Mouse (Mus musculus) forebrain, postnatal 0 days (tissue): ENCODE data around the gene Pnp. TPM values are rescaled to one million over a fixed set of nuclear protein-coding genes. Genes with fewer than 3 reads are reported as not detected.

ENCODE experiments used
- ATAC-seq: fragments of 200-750 bp; cut with Nextera tagmentation; 2 replicates; pipeline ENCODE4 v1.8.0; 2017; ENCODE audit warnings: mild to moderate bottlenecking, moderate library complexity
- DNase-seq: peaks from one replicate; pipeline ENCODE4 v3.0.0-alpha.2; 2015
- H3K27ac ChIP-seq: fragments of 300-500 bp; sonication (generic); 2 replicates; pipeline ENCODE4 v1.5.1; 2014; ENCODE audit warnings: low read depth, mild to moderate bottlenecking, antibody characterized with exemption, low read length, moderate library complexity, mixed read lengths
- H3K27me3 ChIP-seq: fragments of 300-500 bp; sonication (generic); 2 replicates; pipeline ENCODE4 v1.6.1; 2014; ENCODE audit warnings: mild to moderate bottlenecking, low read length, mixed read lengths; ENCODE audit not compliant: insufficient read depth
- H3K36me3 ChIP-seq: fragments of 300-500 bp; sonication (generic); 2 replicates; pipeline ENCODE4 v1.6.1; 2014; ENCODE audit warnings: mild to moderate bottlenecking, moderate library complexity; ENCODE audit not compliant: insufficient read depth
- H3K4me1 ChIP-seq: fragments of 300-500 bp; sonication (generic); 2 replicates; pipeline ENCODE4 v1.6.1; 2014; ENCODE audit warnings: antibody characterized with exemption; ENCODE audit not compliant: insufficient read depth
- H3K4me2 ChIP-seq: fragments of 300-500 bp; sonication (generic); 2 replicates; pipeline ENCODE4 v1.6.1; 2014; ENCODE audit warnings: low read depth, mild to moderate bottlenecking, moderate library complexity
- H3K4me3 ChIP-seq: fragments of 300-500 bp; sonication (generic); 2 replicates; pipeline ENCODE4 v1.5.1; 2014; ENCODE audit warnings: low read depth, low read length, mixed read lengths
- H3K9ac ChIP-seq: fragments of 300-500 bp; sonication (generic); 2 replicates; pipeline ENCODE4 v1.6.1; 2014; ENCODE audit warnings: mild to moderate bottlenecking
- H3K9me3 ChIP-seq: fragments of 300-500 bp; sonication (generic); 2 replicates; pipeline ENCODE4 v1.6.1; 2016; ENCODE audit warnings: low read length
- CTCF ChIP-seq: sonication (generic); IDR thresholded peaks from 2 replicates; pipeline ENCODE4 v1.5.1; 2016; ENCODE audit warnings: antibody characterized with exemption, control low read depth, low read depth
- WGBS: fragments of 180-500 bp; shearing (Covaris S2); extraction: QIAGEN DNeasy Blood & Tissue Kit; methylation state at CpG from one replicate; pipeline ENCODE4 v1.1.7; 2014; 5-methylcytosine and 5-hydroxymethylcytosine counted together
- polyA plus RNA-seq: library from polyadenylated mRNA; unstranded; fragments of >200 nt; fragmentation: Nextera tagmentation; extraction: Ambion mirVana; gene quantifications from 2 replicates; pipeline ENCODE4 v1.2.1, GENCODE M21; 2015
- total RNA-seq: library from RNA; depleted of rRNA; stranded (reverse); fragments of >200 nt; gene quantifications from 2 replicates; pipeline ENCODE4 v1.2.3, GENCODE M21; 2014

Pnp gene
- total and polyA plus RNA-seq, 2 experiments from 2014 or later: 13.1 to 20.0 TPM

GRCm38 (mm10) chr14:50979631-50980030 is 48.7 kb downstream of the Pnp start:
- no peak overlapping the region for H3K9ac ChIP-seq
- no peaks in the 10 kb centered on the region for H3K9me3 ChIP-seq
- TF ChIP-seq CTCF: no peak
- no peaks in the 10 kb centered on the region for H3K27me3 ChIP-seq
- H3K36me3 ChIP-seq: no peaks in the 10 kb centered on the region
- H3K4me3 ChIP-seq: no peak overlapping the region
- no peaks in the 10 kb centered on the region for H3K4me1 ChIP-seq
- no peak for DNase-seq
- H3K27ac ChIP-seq: no peak overlapping the region
- ATAC-seq: no peak
- no peak overlapping the region for H3K4me2 ChIP-seq

GRCm38 (mm10) chr14:50981207-50981606 is 50.3 kb downstream of the Pnp start:
- H3K27ac ChIP-seq: no peak overlapping the region
- no peak for TF ChIP-seq CTCF
- ATAC-seq: peak; percentile 25; the same call in 1 of the 2 replicates
- no peak overlapping the region for H3K9ac ChIP-seq
- no peaks in the 10 kb centered on the region for H3K36me3 ChIP-seq
- 43% methylated on average over 2 of the region's 2 CpGs for WGBS
- H3K4me2 ChIP-seq: no peak overlapping the region
- no peaks in the 10 kb centered on the region for H3K4me1 ChIP-seq
- no peaks in the 10 kb centered on the region for H3K9me3 ChIP-seq
- DNase-seq: no peak
- no peaks in the 10 kb centered on the region for H3K27me3 ChIP-seq
- no peak overlapping the region for H3K4me3 ChIP-seq

- Histone ChIP-seq H3K4me1 (no peaks in the 10 kb centered on the region), H3K27ac (no peak overlapping the region), H3K9me3 (no peaks in the 10 kb centered on the region), H3K4me2 (no peak overlapping the region), H3K27me3 (no peaks in the 10 kb centered on the region), H3K36me3 (no peaks in the 10 kb centered on the region), H3K9ac (no peak overlapping the region), H3K4me3 (no peak overlapping the region)
- 90% methylated on average over 5 of the region's 5 CpGs for WGBS
- TF ChIP-seq CTCF: no peak
- ATAC-seq (no peak), DNase-seq (no peak)
Measured at GRCm38 (mm10) chr14:50981837-50982236, 51.0 kb downstream of the Pnp start.

- Histone ChIP-seq H3K4me1 (no peaks in the 10 kb centered on the region), H3K4me2 (no peak overlapping the region), H3K27ac (no peak overlapping the region), H3K9ac (no peak overlapping the region), H3K27me3 (no peaks in the 10 kb centered on the region), H3K36me3 (no peaks in the 10 kb centered on the region), H3K9me3 (no peaks in the 10 kb centered on the region), H3K4me3 (no peak overlapping the region)
- DNase-seq: no peak
- WGBS: 87% methylated on average over 2 of the region's 2 CpGs
- no peak for TF ChIP-seq CTCF
- no peak for ATAC-seq
Measured at GRCm38 (mm10) chr14:50987668-50988067, 56.8 kb downstream of the Pnp start.

- WGBS: 87% methylated on average over 3 of the region's 3 CpGs
- Histone ChIP-seq H3K9me3 (no peaks in the 10 kb centered on the region), H3K36me3 (no peaks in the 10 kb centered on the region), H3K27me3 (no peaks in the 10 kb centered on the region), H3K4me3 (no peak overlapping the region), H3K4me1 (no peaks in the 10 kb centered on the region), H3K4me2 (no peak overlapping the region), H3K27ac (no peak overlapping the region), H3K9ac (no peak overlapping the region)
- DNase-seq (no peak), ATAC-seq (no peak)
- no peak for TF ChIP-seq CTCF
Measured at GRCm38 (mm10) chr14:50991037-50991436, 60.2 kb downstream of the Pnp start.

- ATAC-seq (no peak), DNase-seq (no peak)
- Histone ChIP-seq H3K4me3 (no peak overlapping the region), H3K36me3 (no peaks in the 10 kb centered on the region), H3K4me2 (no peak overlapping the region), H3K27ac (no peak overlapping the region), H3K4me1 (no peaks in the 10 kb centered on the region), H3K27me3 (no peaks in the 10 kb centered on the region), H3K9me3 (no peaks in the 10 kb centered on the region), H3K9ac (no peak overlapping the region)
- WGBS: 73% methylated on average over 3 of the region's 3 CpGs
- no peak for TF ChIP-seq CTCF
Measured at GRCm38 (mm10) chr14:50997088-50997487, 66.2 kb downstream of the Pnp start.

GRCm38 (mm10) chr14:50997999-50998666 is 67.3 kb downstream of the Pnp start:
- Histone ChIP-seq H3K9me3 (no peaks in the 10 kb centered on the region), H3K36me3 (no peaks in the 10 kb centered on the region), H3K27ac (no peak overlapping the region), H3K9ac (no peak overlapping the region), H3K4me2 (no peak overlapping the region), H3K4me3 (no peak overlapping the region), H3K4me1 (no peaks in the 10 kb centered on the region), H3K27me3 (no peaks in the 10 kb centered on the region)
- TF ChIP-seq CTCF: no peak
- DNase-seq: no peak
- WGBS: 82% methylated on average over 2 of the region's 2 CpGs
- ATAC-seq: no peak
